Mouse (Mus musculus) heart, postnatal 14 days (tissue): ENCODE results near the gene Ppp1cb. TPM values are rescaled to one million over a fixed set of nuclear protein-coding genes. Genes with fewer than 3 reads are reported as not detected.
A peak's percentile ranks its signal among the peaks of the same experiment; 100 is the strongest.

Experiments
- DNase-seq, 2 experiments: peaks; one replicate each; pipeline ENCODE4 v3.0.0; 2021 to 2022
- intact Hi-C: fragments of 180-260 bp; cut with DNase I; formaldehyde crosslinking; loops from one replicate; pipeline ENCODE4 v1.15.1; 2025
- total RNA-seq, 2 experiments: library from RNA; stranded (reverse); gene quantifications; 2 replicates each; pipeline ENCODE4 v1.2.3; 2021

Gene Ppp1cb
- total RNA-seq, 2 experiments from 2014 or later: 476 to 479 TPM

DNA sequence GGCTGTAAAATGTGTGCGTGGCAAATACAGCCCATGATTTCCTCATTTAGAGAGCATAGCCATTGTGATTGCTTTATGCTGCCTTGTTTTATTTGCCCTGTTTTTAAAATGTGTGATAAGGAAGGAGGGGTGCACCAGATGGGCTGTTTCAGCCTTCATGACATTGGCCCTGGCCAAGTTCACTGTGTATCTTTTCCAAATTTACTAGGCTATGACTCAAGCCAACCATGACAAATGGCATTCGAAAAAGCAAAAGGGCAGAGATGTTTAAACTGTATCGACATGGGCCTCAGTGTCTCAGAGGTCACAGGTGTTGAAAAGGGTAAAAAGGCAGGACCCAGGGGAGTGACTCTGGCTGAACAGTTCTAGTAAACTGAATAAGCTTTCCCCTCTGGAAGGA is 17.3 kb upstream of the Ppp1cb start:
- DNase-seq: peak; percentile 21 to 50
- intact Hi-C loops: no loop called here

DNA sequence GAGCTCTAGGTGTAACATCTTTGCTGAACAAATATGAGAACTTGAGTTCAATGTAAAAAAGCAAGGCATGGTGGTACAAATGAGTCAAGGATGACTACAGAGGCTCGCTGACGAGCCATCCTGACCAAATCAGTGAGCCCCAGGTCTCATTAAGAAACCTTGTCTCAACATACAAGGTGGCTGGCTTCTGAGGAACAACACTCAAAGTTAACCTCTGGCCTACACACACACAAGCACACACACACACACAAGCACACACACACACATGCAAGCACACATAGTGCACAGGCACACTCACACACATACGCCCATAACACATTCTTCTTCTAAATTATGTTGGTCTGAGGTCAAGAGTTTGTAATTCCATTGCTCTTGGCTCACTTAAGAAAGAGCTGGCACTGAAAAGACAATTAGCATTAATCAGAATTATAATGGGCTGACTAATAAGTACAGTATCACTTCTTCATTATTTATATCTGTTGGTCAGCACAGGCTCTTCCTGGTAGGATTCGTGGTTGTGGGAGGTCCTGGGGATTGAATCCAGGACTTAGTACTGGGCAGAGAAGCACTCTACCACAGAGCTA is 16.6 kb upstream of the Ppp1cb start:
- intact Hi-C loops: no loop called here
- DNase-seq: no peak

DNA sequence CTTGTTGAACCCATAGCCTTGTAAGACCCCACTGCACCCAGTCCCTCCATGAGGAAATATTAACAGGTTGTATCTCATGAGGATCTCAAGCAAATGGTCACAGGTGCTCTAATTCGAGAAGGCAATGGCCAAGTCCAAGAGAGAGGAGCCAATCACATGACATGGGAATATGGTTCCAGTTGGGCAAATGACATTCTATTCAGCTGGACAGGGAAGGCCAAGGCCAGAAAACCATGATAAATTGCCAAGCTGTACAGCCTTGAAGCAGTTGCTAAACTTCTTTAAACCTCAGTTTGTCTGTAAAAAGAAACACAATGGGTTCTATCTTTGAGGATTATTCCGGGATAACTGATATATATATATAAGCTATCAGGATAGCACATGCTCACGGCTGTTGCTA is 14.7 kb upstream of the Ppp1cb start:
- no peak for DNase-seq
- intact Hi-C loops: no loop called here

DNA sequence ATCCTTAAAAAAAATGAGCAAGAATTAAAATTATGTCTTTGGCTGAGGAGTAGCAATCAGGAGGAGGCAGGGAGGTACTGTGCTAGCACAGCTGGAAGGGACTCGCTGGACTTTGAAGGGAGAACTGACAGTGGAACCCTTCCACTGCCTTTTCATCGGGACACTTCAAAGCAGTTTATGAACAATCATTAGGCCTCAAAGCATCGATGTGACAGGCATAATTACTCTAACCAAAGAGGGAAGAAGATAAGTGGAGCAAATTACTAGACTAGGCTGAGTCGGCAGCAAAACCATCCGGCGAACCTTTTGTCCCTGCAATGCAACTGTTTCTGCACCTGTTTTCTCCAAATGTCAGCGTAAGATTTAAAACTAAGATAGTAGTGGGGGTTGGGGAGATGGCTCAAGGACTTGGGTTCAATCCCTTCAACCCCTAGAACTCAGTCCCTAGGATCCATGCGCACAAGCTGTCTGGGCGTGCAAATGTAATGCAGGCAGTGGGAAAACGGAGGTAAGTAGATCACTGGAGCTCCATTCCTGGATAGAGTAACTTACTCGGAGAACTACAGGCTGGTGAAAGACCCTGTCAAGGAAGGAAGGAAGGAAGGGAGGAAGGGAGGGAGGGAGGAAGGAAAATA is 13.2 kb upstream of the Ppp1cb start:
- no peak for DNase-seq
- intact Hi-C loops: no loop called here

DNA sequence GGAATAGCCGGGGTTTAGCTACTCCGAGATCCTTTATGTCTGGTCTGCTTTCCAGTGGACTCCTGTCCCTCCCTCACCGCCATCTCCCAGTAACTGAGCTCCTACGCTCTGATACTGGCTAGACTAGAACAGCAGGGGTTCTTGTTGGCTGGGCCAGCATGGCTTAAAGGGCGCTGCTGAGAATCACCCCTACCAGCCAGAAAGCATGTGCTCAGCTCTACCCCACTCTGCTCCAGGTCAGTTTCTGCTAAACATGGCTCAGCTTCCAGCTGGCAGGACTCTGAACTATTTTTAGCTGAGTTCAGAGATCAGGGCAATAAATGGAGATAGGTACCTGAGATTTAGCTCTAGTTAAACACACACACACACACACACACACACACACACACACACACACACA is 12.2 kb upstream of the Ppp1cb start:
- peak; percentile 26 to 49 for DNase-seq
- intact Hi-C loops: no loop called here

DNA sequence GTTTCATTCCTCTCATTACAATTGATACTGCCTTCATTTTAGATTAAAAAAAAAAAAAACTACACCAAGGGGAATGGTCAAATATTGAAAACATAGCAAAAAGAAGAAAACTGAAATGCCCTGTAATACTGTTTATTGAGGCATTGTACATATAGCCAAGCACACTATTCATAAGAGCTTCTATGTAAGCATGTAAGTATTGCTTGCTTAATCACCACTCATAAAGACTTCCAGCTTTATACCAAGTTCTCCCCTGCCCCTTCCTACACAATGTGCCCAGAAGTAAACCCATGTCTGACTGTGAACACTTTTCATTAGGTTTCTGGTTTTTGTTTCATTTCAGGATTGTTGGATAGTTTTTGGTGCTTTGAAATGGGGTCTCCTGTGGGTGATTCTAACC is 11.8 kb upstream of the Ppp1cb start:
- intact Hi-C loops: no loop called here
- no peak for DNase-seq

DNA sequence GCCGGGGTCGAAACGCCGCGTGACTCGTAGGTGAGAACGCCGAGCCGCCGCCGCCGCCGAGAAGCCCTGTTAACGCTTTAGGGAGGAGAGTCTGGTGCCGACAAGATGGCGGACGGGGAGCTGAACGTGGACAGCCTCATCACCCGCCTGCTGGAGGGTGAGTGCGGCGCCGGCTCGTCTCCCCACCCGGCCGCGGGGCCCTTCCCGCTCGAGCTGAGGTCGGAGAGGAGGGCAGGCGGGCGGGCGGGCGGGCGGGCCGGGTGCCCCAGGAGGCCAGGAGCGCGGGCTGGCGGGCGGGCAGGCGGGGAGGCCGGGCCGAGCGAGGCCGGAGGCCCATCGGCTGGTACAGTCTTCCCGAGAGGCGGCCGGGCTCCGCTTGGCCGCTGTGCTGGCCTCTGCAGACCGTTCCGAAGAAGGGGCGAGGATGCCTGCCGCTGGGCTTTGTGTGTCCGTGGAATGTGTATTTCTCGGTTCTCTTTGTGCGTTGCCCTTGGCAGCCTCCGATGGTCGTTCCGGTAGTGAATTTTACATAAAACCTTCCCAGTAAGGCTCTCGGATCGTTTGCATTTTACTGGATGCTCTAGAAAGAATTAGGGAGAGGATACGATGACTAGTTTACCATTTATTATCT is 723 bp downstream of the Ppp1cb start:
- DNase-seq: no peak
- intact Hi-C loops: no loop called here

DNA sequence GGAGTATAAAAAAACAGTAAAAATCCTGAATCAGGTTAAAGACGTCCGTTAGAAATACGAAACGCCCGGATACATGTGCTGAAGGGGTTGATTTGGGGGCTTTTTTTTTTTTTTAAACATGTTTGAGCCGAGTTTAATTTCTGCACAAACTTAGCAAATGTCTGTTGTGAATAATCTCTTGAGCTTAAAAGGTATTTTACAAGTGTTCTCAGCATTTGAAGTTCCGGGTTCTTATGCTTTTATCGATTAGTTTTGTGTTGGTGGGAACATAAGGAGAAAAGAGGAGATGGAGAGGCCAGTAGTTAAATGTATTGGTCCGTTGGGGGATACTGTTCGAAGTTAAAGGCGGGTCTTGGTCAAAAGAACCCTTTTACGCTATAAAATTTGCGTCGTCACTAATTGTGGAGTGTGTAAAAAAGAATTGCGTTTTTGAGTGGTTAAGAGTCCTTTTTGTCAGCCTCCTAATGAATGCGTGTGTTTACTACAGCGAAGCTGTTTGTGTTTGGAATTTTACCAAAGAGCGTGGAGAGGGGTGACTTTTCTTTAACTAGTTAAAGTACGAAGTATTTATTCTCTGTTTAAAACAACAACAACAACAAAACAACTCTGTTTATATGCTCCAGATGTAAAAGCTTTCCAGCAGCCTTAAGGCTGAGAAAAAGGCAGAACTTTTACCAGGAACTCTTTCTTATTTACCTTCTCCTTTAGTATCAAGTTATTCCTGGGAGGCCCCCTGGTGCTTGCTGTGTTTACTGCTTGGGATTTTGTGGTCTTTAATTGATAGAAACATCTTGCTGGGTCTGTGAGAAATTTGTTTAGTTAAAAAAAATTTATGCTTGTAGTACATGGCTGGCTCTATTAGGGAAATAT is 1.5 kb downstream of the Ppp1cb start:
- intact Hi-C loops: loop anchor here (1.0 to 5.0 kb wide), 3 partner anchors 47 to 323 kb away; partner anchors contain the start of gene Fosl2
- DNase-seq: peak; percentile 49 to 60

DNA sequence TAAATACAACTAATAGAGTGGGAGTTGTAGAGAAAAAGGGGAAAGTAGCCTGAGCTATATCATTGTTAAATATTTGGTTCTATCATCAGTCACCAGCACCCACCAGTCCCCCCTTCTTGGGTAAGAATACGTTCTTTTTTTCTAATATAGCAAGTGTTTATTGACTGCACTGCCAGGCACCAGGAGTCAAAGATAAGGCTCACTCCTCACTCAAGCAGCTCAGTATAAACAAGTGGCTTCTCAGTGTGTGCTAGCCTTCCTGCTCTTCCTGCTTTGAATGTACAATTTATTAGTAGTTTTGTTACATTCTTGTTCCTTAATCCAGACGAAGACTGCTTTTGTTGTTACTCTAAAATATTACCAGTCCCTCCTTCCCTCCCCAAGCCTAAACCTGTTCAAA is 2.3 kb downstream of the Ppp1cb start:
- DNase-seq: no peak
- intact Hi-C loops: loop anchor here (1.0 to 5.0 kb wide), 3 partner anchors 48 to 324 kb away; partner anchors contain the start of gene Fosl2

DNA sequence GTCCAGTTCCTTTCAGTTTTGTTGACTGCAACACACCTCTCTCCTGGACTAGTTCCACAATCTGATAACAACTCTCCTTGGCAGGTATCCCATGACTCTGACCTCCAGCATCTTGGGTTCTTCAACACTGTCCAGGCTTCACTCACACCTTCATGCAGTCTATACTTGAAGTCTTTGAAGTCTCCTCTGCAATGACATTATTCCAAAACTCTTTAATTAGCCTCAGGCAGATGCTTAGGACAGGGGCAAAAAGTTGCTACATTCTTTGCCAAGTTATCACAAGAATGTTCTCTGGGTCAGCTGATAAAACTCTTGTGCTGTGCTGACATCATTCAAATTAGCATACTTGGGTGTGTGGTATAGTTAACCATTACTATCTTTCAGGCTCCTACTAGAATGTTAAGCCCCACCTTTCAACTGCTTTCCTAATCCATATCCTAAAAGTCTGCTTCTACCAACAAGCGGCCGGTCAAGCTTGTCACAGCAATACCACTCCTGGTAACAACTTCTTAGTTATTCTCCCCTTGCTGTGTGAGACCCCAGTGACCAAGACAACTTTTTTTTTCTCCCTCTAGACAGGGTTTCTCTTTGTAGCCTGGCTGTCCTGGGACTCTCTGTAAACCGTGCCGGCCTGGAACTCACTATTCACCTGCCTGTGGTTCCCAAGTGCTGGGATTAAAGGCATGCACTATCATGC is 13.8 kb downstream of the Ppp1cb start:
- DNase-seq: peak in 1 of 2 experiments; percentile 19
- intact Hi-C loops: no loop called here

DNA sequence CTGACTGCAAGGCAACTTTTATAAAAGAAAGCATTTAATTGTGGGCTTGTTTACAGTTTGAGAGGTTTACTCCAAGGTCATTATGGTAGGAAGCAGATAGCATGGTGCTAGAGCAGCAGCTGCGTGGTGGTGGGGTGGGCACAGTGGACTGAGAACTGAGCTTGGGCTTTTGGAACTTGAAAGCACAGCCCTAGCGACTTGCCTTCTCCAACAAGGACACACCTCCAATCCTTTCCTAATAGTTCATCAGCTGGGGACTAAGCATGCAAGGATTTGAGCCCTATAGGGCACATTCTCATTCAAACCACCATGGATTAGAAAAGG is 14.3 kb downstream of the Ppp1cb start:
- intact Hi-C loops: no loop called here
- no peak for DNase-seq

DNA sequence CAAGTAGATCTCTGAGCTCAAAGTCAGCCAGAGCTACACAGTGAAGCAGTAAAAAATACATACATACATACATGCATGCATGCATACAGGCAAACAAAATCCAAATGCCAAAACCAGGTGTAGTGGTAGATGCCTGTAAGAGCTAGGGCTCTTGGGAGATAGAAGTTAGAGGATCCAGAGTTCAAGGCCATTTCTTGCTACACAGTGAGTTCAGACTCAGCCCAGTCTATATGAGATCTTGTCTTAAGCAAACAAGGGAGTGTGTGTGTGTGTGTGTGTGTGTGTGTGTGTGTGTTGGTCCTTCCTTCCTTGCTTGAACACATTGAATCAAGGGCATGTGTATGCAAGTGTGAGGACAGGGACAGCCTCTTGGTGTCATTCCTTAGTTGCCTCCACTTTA is 17.9 kb downstream of the Ppp1cb start:
- no peak for DNase-seq
- intact Hi-C loops: no loop called here

DNA sequence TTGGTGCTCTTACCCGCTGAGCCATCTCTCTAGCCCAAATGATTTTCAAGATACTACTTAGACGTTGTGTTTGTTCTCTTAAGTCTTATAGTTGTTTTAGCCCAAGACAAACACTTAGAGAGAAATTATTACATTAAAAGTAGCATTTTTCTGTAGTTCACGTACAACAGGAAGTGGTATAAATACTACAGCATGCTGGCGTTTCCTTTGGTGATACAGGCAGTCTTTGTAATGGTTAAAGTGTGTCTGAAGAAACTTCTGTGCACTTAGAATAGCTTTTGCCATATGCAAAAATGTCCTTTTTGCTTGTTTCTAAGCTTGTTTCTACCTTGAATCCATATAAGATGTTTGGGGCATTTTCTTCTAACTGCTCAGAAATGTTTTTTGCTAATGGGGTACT is 20.3 kb downstream of the Ppp1cb start:
- intact Hi-C loops: no loop called here
- no peak for DNase-seq

DNA sequence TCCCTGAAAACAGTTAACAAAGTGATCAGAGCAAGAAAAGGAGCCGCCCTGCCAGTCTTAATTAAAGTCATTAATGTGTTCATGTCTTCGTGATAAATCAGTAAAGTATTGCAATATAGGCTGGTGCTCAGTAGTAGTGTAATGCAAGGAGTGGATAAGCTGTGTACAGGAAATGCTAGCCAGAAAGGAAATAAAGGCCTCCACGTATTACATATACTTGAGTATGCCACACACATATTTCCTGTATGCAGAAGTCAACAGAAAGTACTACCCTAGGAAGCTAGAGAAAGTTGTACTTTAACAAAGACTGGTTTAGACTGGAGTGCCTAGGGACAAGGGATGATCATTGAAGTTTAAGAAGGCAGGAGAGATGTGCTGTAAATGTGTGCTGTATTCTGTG is 26.8 kb downstream of the Ppp1cb start:
- intact Hi-C loops: no loop called here

DNA sequence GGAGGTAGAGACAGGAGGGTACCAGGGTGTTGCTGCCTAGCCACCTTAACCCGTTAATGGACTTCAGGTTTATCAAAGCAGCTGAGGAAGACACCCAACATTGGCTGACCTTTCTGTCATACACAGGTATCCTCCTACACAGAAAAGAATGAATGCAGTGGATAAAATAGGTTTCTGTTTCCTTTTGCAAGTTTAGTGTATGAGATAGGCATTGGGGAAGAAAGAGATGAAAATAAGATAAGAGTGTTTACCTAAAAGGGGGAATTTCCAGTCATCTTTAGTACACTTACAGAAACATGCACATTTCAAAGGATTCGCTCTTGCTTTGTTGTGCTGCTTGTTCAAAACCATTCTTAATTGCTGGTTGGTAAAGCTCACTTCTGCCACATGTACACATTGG is 29.4 kb downstream of the Ppp1cb start:
- intact Hi-C loops: no loop called here
- no peak for DNase-seq

More for the DNA sequence above, 26.8 kb downstream of the Ppp1cb start:
- no peak for DNase-seq

DNA sequence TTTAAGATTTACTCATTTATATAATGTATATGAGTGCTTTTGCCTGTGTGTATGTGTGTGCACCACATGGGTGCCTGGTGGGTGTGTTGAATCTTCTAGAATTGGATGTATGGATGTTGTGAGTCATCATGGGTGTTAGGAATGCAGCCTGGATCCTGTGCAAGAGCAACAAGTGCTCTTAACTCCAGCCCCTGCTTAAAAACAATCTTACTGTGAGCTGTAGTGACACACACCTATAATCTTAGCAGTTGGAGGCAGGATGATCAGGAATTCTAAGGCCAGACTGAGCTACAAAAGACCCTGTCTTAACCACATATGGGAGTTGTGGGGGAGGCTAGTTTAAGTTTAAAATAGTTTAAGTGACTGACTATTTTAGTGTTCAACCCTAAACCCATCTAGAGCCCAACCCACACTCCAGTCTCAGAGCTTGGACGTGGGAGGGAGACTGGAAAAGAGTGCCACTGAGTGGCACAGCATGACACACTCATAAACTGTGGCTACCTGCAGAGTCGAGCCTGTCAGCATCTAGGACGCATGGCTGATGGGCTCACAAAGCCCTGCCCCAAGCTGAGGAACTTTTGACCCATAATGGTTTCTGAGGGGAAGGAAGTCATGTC is 35.5 kb downstream of the Ppp1cb start:
- DNase-seq: no peak
- intact Hi-C loops: no loop called here

DNA sequence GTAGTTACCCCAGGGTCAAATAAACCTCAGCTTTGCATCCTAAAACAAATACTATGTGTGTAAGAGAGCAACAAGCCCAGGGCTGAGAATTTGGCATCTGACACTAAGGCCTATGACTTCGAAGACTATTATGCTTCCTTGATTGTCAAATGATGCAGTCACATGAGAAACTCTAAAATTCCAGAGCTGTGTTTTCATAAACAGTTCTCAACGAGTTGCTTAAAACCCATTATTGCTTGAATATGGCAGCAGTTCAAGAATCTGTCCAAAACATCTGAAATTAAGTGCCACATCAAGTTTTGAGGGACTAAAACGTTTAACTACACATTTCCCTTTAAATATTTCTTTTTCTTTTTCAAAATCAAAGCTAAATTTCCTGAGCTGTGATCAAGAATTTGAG is 50.1 kb downstream of the Ppp1cb start:
- no peak for DNase-seq
- intact Hi-C loops: no loop called here

DNA sequence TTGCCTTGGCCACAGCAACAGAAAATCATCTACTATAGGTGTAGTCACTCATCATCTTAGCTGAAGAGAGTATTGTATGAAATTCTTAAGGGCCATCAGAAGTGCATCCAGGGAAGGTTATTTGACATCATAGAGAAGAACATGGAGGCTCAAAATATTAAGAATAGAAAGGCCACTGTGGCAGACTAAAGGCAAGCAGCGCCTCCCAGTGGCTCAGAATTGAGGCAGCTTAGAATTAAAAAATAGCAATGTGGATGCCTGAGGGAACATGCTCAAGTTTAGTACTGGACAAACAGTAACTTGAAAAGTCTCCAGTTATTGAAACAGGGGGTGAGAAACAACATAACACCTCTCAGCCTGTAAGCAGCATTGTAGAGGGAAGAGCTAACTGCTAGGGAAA is 61.7 kb downstream of the Ppp1cb start:
- intact Hi-C loops: loop anchor here (1.0 to 2.0 kb wide), 2 partner anchors 198 to 314 kb away; no protein-coding TSS in a partner anchor
- peak; percentile 35 to 62 for DNase-seq

DNA sequence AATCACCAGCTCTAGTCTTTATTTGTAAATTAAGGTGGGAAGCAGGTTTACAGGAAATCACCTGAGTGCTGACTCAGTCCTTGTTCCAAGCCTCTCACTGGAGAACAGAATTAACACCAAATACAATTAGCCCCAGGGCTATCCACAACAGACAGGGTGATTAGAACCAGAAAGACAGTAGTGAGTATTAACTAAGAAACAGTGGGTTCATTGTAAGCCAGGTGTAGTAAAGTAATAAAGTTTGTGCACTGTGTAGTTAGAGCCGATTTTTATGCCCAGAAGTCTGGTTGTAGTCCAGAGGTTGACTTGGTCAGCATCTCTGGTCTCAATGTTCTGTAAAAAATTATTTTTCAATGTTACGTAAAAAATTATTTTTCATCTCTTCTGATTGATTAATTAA is 90.8 kb downstream of the Ppp1cb start:
- intact Hi-C loops: no loop called here

DNA sequence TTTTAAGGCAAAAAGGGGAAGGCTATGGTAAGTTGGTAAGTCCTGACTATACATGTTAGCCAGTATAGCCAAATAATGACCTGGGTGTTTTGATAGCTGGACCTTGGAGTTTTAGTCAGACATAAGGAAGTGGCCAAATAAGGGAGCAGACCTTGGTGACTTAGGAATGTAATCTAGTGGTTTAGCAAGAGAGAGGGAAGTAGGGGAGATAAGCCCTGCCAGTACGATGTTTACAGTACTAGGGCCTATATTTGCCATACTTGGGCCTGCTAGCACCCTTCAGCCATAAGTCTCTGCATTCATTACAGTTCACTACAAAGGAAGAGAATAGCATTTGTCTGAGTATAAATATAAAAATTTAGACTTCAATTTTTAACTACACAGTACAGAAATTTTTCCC is 106.1 kb downstream of the Ppp1cb start:
- DNase-seq: no peak

More for the DNA sequence above, 90.8 kb downstream of the Ppp1cb start:
- DNase-seq: no peak

More for the DNA sequence above, 106.1 kb downstream of the Ppp1cb start:
- intact Hi-C loops: no loop called here
